Mouse (Mus musculus) lung, adult 2 months (tissue): ENCODE data around the gene Ssr2. TPM values are rescaled to one million over a fixed set of nuclear protein-coding genes. Genes with fewer than 3 reads are reported as not detected.

Source experiments
- DNase-seq: peaks from one replicate; pipeline ENCODE4 v3.0.0; 2022
- H3K4me1 ChIP-seq: fragments of 200-500 bp; 2 replicates; pipeline ENCODE4 v1.6.1; 2011; ENCODE audit warnings: low read length; ENCODE audit not compliant: control insufficient read depth, insufficient read depth
- H3K4me3 ChIP-seq: fragments of 200-500 bp; replicated peaks from 2 replicates; pipeline ENCODE3; 2011; ENCODE audit warnings: low read depth, mild to moderate bottlenecking, control low read depth, low read length; ENCODE audit errors: extremely low read depth
- CTCF ChIP-seq: fragments of 200-500 bp; IDR thresholded peaks from 2 replicates; pipeline ENCODE4 v1.5.1; 2011; ENCODE audit warnings: mild to moderate bottlenecking, low read length, control low read depth; ENCODE audit not compliant: insufficient read depth
- POLR2A ChIP-seq: fragments of 200-500 bp; IDR thresholded peaks from 2 replicates; pipeline ENCODE4 v1.6.1; 2011; ENCODE audit warnings: low read depth, mild to moderate bottlenecking, control low read depth, low read length, borderline replicate concordance; ENCODE audit errors: extremely low read depth
- WGBS: fragments of 180-500 bp; shearing (Covaris S2); methylation state at CpG from one replicate; pipeline ENCODE4 v1.1.7; 2018; 5-methylcytosine and 5-hydroxymethylcytosine counted together
- polyA plus RNA-seq: library from polyadenylated mRNA; depleted of rRNA; stranded (reverse); fragments of >200 nt; gene quantifications from 2 replicates; pipeline ENCODE4 v1.2.3, GENCODE M21; 2012; rRNA removed

The Ssr2 gene
- 139 and 188 TPM in 2 replicates for polyA plus RNA-seq

DNA sequence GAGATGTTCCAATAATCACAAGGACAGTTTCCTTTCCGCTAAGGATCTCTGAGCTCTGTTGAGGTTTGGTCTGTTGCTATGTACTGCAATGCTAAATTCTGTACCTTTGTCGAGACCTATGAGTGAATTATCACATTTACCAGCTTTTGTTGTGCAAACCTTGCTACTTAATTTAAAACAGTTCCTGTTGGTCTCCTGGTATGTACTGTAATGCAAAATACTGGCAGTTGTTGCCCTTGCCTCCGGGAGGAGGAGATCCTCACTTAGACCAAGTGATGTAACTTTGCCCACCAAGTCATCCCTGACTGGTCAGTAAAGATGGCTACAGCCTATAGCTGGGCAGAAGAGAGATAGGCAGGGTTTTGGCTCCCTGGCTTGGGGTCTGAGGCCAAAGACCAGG is at the start of gene Ssr2:
Gene Ssr2 (plus strand): TSS at position 337 of the 400 bp plus-strand sequence.
- peaks cover 4% of the 10 kb centered on the region; the same call in 1 of the 2 replicates for H3K4me1 ChIP-seq
- TF ChIP-seq CTCF, result no peak
- no peak for TF ChIP-seq POLR2A
- WGBS, result 87% methylated on average over 3 of the region's 3 CpGs
- no peak within 1 kb of the TSS for H3K4me3 ChIP-seq
- no peak for DNase-seq

DNA sequence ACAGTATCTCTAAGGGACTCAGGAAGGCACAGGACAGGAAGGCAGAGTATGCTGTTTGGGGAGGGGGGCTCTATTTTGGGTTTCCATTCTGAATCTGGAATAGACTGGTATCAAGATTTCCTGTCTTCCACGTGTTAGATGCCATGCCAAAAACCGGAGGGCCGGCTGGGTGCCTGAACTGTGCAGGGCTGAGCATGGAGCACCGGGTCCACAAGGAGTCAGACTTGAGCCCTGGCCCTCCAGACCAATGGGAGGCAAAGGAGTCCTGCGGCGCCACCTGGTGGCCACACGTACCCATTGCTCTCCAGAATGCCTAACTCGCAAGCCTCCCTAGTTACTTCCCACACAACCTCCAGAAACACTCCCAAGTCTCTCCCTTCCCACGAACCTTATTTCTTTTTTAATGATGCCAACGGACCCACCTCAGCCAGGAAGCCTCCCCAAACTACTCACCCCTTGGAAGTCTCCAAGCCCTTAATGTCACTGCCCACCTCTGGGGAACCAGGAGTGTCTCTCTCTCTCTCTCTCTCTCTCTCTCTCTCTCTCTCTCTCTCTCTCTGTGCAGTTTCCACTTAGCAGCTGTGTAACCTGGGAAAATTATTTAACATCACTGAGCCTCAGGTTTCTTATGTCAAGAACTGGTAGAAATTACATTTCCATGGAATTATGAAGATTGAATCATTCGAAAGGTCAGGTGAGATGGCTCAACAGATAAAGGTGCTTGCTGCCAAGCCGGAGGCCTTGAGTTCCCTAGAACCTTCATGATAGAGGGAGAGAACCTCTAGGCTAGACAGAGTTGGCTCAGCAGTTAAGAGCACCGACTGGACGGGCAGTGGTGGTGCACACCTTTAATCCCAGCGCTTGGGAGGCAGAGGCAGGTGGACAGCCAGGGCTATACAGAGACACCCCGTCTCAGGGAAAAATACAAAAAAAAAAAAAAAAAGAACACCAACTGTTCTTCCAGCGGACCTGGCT is 49.2 kb upstream of the Ssr2 start:
- 34% methylated on average over 17 of the region's 17 CpGs for WGBS
- no peak overlapping the region for H3K4me3 ChIP-seq
- DNase-seq, result peak; percentile 79
- peak; percentile 99 for TF ChIP-seq CTCF
- no peak for TF ChIP-seq POLR2A
- peaks cover 7% of the 10 kb centered on the region; the same call in 1 of the 2 replicates for H3K4me1 ChIP-seq

DNA sequence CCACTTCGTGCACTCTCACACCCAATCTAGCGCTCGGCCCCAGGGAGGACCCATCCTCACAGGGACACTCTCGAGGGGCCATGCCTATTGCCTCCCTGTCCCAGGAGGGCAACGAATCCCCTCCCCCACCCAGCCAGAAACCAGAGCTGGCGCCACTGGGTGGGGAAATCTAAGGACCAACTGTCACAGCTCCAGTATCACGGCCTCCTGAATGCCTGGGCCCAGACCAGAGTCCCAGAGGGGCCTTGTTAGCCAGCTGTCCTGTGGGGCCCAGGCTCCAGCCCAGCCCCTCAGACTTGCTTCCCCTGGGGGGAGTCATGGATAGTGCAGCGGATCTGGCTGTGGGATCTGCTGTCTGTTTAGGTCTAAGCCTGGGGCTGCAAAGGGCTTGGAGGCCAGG is 48.1 kb upstream of the Ssr2 start:
- Histone ChIP-seq H3K4me1 (peaks cover 7% of the 10 kb centered on the region; the same call in 1 of the 2 replicates), H3K4me3 (no peak overlapping the region)
- 56% methylated on average over 8 of the region's 8 CpGs for WGBS
- DNase-seq, result no peak
- TF ChIP-seq CTCF, result no peak
- TF ChIP-seq POLR2A, result no peak

DNA sequence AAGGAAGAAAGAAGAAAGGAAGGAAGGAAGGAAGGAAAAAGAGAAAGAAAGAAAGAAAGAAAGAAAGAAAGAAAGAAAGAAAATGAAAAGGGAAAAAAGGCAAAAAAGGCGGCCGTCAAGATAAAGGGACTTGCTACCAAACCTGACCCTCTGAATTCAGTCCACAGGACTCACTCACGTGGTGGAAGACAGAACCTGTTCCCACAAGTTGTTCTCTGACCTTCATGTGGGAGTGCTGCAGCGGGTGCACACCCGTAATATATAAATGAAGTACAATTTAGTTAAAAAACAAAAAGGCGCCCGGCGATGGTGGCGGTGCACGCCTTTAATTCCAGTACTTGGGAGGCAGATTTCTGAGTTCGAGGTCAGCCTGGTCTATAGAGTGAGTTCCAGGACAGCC is 47.0 kb upstream of the Ssr2 start:
- DNase-seq, result no peak
- 86% methylated on average over 11 of the region's 11 CpGs for WGBS

DNA sequence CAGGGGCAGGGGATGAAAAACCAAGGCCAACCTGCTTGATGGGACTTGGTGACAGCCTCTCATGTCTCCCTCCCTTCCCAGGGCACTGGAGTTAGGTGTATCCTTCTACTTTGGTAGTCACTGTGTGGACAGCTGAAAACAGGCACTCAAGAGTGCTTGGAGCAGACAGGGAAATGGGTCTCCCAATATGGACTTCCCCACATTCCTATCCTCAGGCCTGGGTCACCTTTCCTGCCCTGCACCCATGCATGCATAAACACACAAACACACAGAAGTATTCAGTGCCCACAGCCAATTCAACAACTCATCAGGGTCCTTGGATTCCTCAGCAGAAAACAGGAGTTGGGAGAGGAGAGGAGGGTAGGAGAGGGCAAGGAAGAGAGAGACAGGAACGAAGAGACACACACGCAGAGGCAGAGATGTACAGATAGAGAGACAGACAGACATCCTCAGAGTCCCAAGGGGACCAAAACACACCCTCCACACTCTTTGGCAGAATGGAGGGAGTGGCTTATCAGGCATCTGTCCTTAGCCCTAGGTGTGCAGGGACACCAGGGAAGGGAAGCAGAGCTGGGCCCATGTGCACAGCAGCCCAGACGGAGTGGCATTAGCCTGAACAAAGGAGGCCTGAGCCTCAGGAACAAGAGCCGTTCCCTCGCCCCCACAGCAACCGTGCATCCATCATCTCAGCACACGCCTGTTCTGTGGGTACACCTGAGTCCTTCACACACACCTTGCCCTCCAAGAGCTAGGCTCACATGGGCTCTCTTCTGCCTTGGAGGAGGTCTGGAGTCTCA is 46.3 kb upstream of the Ssr2 start:
- H3K4me1 ChIP-seq, result peaks cover 5% of the 10 kb centered on the region; the same call in 1 of the 2 replicates
- 61% methylated on average over 7 of the region's 7 CpGs for WGBS
- TF ChIP-seq POLR2A (no peak), CTCF (no peak)
- no peak for DNase-seq
- no peak overlapping the region for H3K4me3 ChIP-seq

More for the DNA sequence above, 47.0 kb upstream of the Ssr2 start:
- no peak overlapping the region for H3K4me3 ChIP-seq
- TF ChIP-seq POLR2A (no peak), CTCF (no peak)
- peaks cover 7% of the 10 kb centered on the region; the same call in 1 of the 2 replicates for H3K4me1 ChIP-seq

DNA sequence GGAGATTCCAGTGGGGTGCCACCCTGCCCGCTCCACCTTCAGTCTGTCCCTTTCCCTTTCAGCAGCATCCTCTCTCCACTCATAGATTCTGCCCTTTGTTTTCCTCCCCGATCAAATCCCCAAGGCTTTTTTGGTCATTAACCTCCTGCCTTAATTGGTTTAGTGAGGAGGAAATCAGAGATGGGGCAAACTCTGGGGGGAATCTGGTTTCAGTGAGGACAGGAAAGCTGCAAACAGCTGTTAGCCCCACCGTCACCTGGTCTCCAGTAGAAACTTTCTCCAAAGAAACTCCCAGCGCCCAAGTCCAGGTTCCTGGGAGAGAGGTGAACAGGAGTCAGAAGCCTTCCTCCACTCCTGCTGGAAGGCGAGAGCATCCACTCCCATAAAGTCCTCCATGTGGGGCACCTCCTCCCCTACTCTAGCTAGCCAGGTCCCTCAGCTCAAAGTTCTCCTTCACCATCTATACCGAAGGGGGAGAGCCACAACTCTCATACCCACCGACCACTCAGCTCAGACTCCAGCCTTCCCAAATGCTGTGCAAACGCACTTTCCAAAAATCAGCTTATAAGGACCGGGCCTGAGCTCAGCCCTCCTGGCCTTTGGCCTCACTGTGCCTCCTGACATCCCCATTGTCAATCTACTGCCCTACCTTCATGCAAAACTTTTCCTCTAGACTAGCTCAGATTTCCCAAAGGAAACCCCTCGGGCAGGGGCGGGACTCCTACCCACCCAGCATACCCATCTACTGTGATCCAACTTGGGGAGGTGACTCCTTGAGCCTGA is 45.4 kb upstream of the Ssr2 start:
- Histone ChIP-seq H3K4me3 (no peak overlapping the region), H3K4me1 (peaks cover 5% of the 10 kb centered on the region; the same call in 1 of the 2 replicates)
- 48% methylated on average over 11 of the region's 11 CpGs for WGBS
- TF ChIP-seq CTCF (no peak), POLR2A (no peak)
- DNase-seq, result no peak

DNA sequence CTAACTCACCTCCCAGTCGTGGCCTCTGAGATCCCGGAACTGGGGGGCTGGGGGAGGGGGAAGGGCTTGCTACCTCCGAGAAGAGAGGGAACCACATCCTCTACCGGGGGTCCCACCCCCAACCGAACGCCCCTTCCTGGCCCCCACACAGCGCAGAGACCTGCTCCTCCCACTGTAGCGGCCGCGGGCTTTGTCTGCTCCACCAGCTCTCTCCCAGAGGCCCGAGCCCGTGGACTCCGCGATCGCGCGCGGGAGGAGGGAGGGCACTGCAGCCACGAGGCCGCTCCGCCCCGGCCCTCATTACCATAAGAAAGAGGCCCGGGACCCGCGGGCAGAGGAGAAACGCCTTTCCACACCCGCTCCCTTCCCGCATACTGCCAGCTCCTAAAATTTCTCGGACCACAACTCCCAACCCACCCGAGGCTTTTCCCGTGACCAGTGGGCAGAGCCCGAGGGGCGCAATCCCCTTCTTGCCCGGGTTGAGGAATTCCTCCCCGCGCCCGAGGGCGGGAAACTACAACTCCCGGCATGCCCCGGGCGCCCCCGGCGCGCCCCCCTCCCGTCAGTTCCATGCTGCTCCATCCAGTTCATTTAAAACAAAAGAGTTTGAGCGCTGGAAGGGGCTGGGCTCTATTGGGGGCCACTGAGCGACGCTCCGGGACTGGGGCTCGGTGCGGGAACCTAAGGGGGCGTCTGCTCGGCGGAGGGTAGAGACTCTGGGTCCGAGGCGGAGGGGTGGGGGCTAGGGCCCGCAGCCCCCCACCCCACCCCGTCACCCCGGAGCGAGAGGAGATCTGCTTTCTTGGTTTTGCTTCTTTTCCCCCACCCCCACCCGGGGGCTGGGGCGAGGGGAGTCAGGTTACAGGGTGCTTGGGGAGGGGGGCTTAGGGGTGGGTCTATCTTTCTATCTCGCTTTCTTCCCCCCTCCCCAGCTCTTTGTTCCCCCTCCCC is 44.1 kb upstream of the Ssr2 start:
- 1% methylated on average over 62 of the region's 63 CpGs for WGBS
- H3K4me3 ChIP-seq, result peak overlapping the region; percentile 76
- TF ChIP-seq CTCF (no peak), POLR2A (peak; percentile 27; the same call in 1 of the 2 replicates)
- peak; percentile 90 for DNase-seq
- peaks cover 5% of the 10 kb centered on the region; the same call in 1 of the 2 replicates for H3K4me1 ChIP-seq

DNA sequence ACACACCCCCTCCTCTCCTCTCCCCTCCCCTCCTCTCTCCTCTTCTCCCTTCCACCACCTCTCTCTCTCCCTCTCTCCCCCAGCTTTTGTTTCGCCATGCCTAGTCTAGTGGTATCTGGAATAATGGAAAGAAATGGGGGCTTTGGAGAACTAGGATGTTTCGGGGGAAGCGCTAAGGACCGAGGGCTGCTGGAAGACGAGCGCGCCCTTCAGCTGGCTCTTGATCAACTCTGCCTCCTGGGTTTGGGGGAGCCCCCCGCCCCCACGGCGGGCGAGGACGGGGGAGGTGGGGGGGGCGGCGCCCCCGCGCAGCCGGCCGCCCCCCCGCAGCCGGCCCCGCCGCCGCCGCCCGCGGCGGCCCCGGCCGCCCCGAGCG is 43.4 kb upstream of the Ssr2 start, which contains the start of gene Mex3a:
Gene Mex3a (plus strand): TSS at position 97 of the 376 bp plus-strand sequence.
- H3K4me1 ChIP-seq, result peaks cover 7% of the 10 kb centered on the region; the same call in 1 of the 2 replicates

More for the DNA sequence above, 43.4 kb upstream of the Ssr2 start, which contains the start of gene Mex3a:
- DNase-seq, result no peak
- no peak for TF ChIP-seq POLR2A
- no peak for TF ChIP-seq CTCF
- H3K4me3 ChIP-seq, result peak within 1 kb of the TSS; percentile 76
- WGBS, result 0% methylated on average over 11 of the region's 31 CpGs
